Mouse (Mus musculus) heart, adult 2 months (tissue): ENCODE results near the gene Apba2.

Experiments used
- CTCF ChIP-seq: fragments of 200-600 bp; IDR thresholded peaks from 2 replicates; pipeline ENCODE4 v1.8.1; 2022; ENCODE audit warnings: antibody characterized with exemption, mild to moderate bottlenecking, moderate library complexity
- POLR2A ChIP-seq: fragments of 200-500 bp; IDR thresholded peaks from 2 replicates; pipeline ENCODE4 v1.6.1; 2011; ENCODE audit warnings: mild to moderate bottlenecking, low read depth, low read length, control low read depth; ENCODE audit not compliant: insufficient read depth

- TF ChIP-seq CTCF: no peak
- TF ChIP-seq POLR2A: no peak
Measured at GRCm38 (mm10) chr7:64696521-64697281, 195.2 kb downstream of the Apba2 start.
